Mouse (Mus musculus) forebrain, embryonic 14.5 days (tissue): Measurements from ENCODE around the gene Tfpi2. TPM values are rescaled to one million over a fixed set of nuclear protein-coding genes. Genes with fewer than 3 reads are reported as not detected.
A peak's percentile ranks its signal among the peaks of the same experiment; 100 is the strongest.

Experiments
- ATAC-seq: fragments of 200-750 bp; cut with Nextera tagmentation; 2 replicates; pipeline ENCODE4 v1.8.0; 2017; ENCODE audit warnings: mild to moderate bottlenecking, moderate library complexity
- DNase-seq: peaks from one replicate; pipeline ENCODE4 v3.0.0-alpha.2; 2015; ENCODE audit warnings: low spot score
- H3K27ac ChIP-seq: fragments of 300-500 bp; sonication (generic); 2 replicates; pipeline ENCODE4 v1.5.1; 2014; ENCODE audit warnings: low read depth, mild to moderate bottlenecking, control low read depth, low read length, moderate library complexity
- H3K27me3 ChIP-seq: fragments of 300-500 bp; sonication (generic); replicated peaks from 2 replicates; pipeline ENCODE4 v1.6.1; 2014; ENCODE audit warnings: low read length, control low read depth, mixed read lengths; ENCODE audit not compliant: control insufficient read depth, insufficient read depth
- H3K36me3 ChIP-seq: fragments of 300-500 bp; sonication (generic); 2 replicates; pipeline ENCODE4 v1.6.1; 2014; ENCODE audit warnings: low read length, control low read depth; ENCODE audit not compliant: control insufficient read depth, insufficient read depth
- H3K4me1 ChIP-seq: fragments of 300-500 bp; sonication (generic); 2 replicates; pipeline ENCODE4 v1.6.1; 2014; ENCODE audit warnings: antibody characterized with exemption, low read length, control low read depth; ENCODE audit not compliant: control insufficient read depth, insufficient read depth
- H3K4me2 ChIP-seq: fragments of 300-500 bp; sonication (generic); 2 replicates; pipeline ENCODE4 v1.6.1; 2014; ENCODE audit warnings: mild to moderate bottlenecking, control low read depth, low read length
- H3K4me3 ChIP-seq: fragments of 300-500 bp; sonication (generic); 2 replicates; pipeline ENCODE4 v1.5.1; 2014; ENCODE audit warnings: low read depth, low read length, control low read depth
- H3K9ac ChIP-seq: fragments of 300-500 bp; sonication (generic); 2 replicates; pipeline ENCODE4 v1.6.1; 2014; ENCODE audit warnings: mild to moderate bottlenecking, low read length, control low read depth, moderate library complexity
- H3K9me3 ChIP-seq: fragments of 300-500 bp; sonication (generic); replicated peaks from 2 replicates; pipeline ENCODE4 v1.6.1; 2016; ENCODE audit warnings: low read length, control low read depth, mixed read lengths; ENCODE audit not compliant: control insufficient read depth
- WGBS: fragments of 180-500 bp; shearing (Covaris S2); extraction: QIAGEN DNeasy Blood & Tissue Kit; methylation state at CpG from one replicate; pipeline ENCODE4 v1.1.7; 2014; 5-methylcytosine and 5-hydroxymethylcytosine counted together
- polyA plus RNA-seq: library from polyadenylated mRNA; unstranded; fragments of >200 nt; fragmentation: Nextera tagmentation; extraction: Ambion mirVana; gene quantifications from 2 replicates; pipeline ENCODE4 v1.2.1, GENCODE M21; 2014

Tfpi2 gene
- polyA plus RNA-seq, 1 experiment from 2014 or later: 0.39 TPM

GRCm38 (mm10) chr6:4000716-4001115, 12.0 kb upstream of the Tfpi2 start:
- Histone ChIP-seq H3K27ac (no peak overlapping the region), H3K9ac (no peak overlapping the region), H3K9me3 (no peaks in the 10 kb centered on the region), H3K4me2 (no peak overlapping the region), H3K4me3 (no peak overlapping the region), H3K4me1 (no peaks in the 10 kb centered on the region; the same call in 1 of the 2 replicates), H3K27me3 (no peaks in the 10 kb centered on the region), H3K36me3 (no peaks in the 10 kb centered on the region)
- DNase-seq: no peak
- WGBS: 81% methylated on average over 3 of the region's 3 CpGs
- ATAC-seq: no peak

GRCm38 (mm10) chr6:3999296-3999695, 10.6 kb upstream of the Tfpi2 start:
- H3K36me3 ChIP-seq: no peaks in the 10 kb centered on the region
- 66% methylated on average over 6 of the region's 6 CpGs for WGBS
- no peak overlapping the region for H3K4me2 ChIP-seq
- H3K4me1 ChIP-seq: no peaks in the 10 kb centered on the region; the same call in 1 of the 2 replicates
- H3K4me3 ChIP-seq: no peak overlapping the region
- no peaks in the 10 kb centered on the region for H3K27me3 ChIP-seq
- no peak overlapping the region for H3K9ac ChIP-seq
- DNase-seq (peak; percentile 1), ATAC-seq (no peak)
- no peak overlapping the region for H3K27ac ChIP-seq
- H3K9me3 ChIP-seq: no peaks in the 10 kb centered on the region

GRCm38 (mm10) chr6:3998089-3998488, 9.4 kb upstream of the Tfpi2 start:
- no peak overlapping the region for H3K4me2 ChIP-seq
- ATAC-seq: no peak
- WGBS: 88% methylated on average over 4 of the region's 4 CpGs
- no peaks in the 10 kb centered on the region for H3K27me3 ChIP-seq
- no peak overlapping the region for H3K27ac ChIP-seq
- H3K4me3 ChIP-seq: no peak overlapping the region
- H3K9ac ChIP-seq: no peak overlapping the region
- H3K36me3 ChIP-seq: no peaks in the 10 kb centered on the region
- no peaks in the 10 kb centered on the region for H3K9me3 ChIP-seq
- no peaks in the 10 kb centered on the region for H3K4me1 ChIP-seq
- no peak for DNase-seq

- WGBS: 77% methylated on average over 6 of the region's 6 CpGs
- no peak within 1 kb of the TSS for H3K4me2 ChIP-seq
- H3K9ac ChIP-seq: no peak within 1 kb of the TSS
- H3K27ac ChIP-seq: no peak within 1 kb of the TSS
- no peaks in the 10 kb centered on the region for H3K9me3 ChIP-seq
- H3K36me3 ChIP-seq: no peaks in the 10 kb centered on the region
- DNase-seq (no peak), ATAC-seq (no peak)
- no peaks in the 10 kb centered on the region for H3K27me3 ChIP-seq
- H3K4me1 ChIP-seq: no peaks in the 10 kb centered on the region
- no peak within 1 kb of the TSS for H3K4me3 ChIP-seq
These were observed 4.8 kb upstream of the Tfpi2 start, which contains the start of gene Gngt1 for GRCm38 (mm10) chr6:3993492-3993891. Gene Gngt1, plus strand, starts transcription at chr6:3993792.

- DNase-seq: no peak
- H3K9ac ChIP-seq: no peak overlapping the region
- H3K4me3 ChIP-seq: no peak overlapping the region
- H3K9me3 ChIP-seq: no peaks in the 10 kb centered on the region
- H3K27me3 ChIP-seq: no peaks in the 10 kb centered on the region
- WGBS: 90% methylated on average over 5 of the region's 5 CpGs
- H3K36me3 ChIP-seq: no peaks in the 10 kb centered on the region
- H3K4me2 ChIP-seq: no peak overlapping the region
- no peak for ATAC-seq
- no peaks in the 10 kb centered on the region for H3K4me1 ChIP-seq
- no peak overlapping the region for H3K27ac ChIP-seq
These were observed 5.9 kb downstream of the Tfpi2 start for GRCm38 (mm10) chr6:3982661-3983284.

GRCm38 (mm10) chr6:3973679-3974078, 15.0 kb downstream of the Tfpi2 start:
- DNase-seq (no peak), ATAC-seq (no peak)
- no peak overlapping the region for H3K9ac ChIP-seq
- H3K27ac ChIP-seq: no peak overlapping the region
- no peaks in the 10 kb centered on the region for H3K4me1 ChIP-seq
- no peaks in the 10 kb centered on the region for H3K27me3 ChIP-seq
- no peaks in the 10 kb centered on the region for H3K9me3 ChIP-seq
- H3K4me2 ChIP-seq: no peak overlapping the region
- H3K4me3 ChIP-seq: no peak overlapping the region
- H3K36me3 ChIP-seq: no peaks in the 10 kb centered on the region
- WGBS: 85% methylated on average over 1 of the region's 1 CpGs

GRCm38 (mm10) chr6:3967676-3968626, 20.8 kb downstream of the Tfpi2 start:
- WGBS: 33% methylated on average over 31 of the region's 31 CpGs
- no peak overlapping the region for H3K4me3 ChIP-seq
- peak; percentile 4 for DNase-seq
- H3K4me1 ChIP-seq: no peaks in the 10 kb centered on the region
- no peak for ATAC-seq
- H3K36me3 ChIP-seq: no peaks in the 10 kb centered on the region
- no peak overlapping the region for H3K9ac ChIP-seq
- H3K27me3 ChIP-seq: no peaks in the 10 kb centered on the region
- no peaks in the 10 kb centered on the region for H3K9me3 ChIP-seq
- no peak overlapping the region for H3K27ac ChIP-seq
- 0 out of 2 replicates have a peak overlapping the region, but pooled peaks have one; percentile 24 for H3K4me2 ChIP-seq

GRCm38 (mm10) chr6:3954969-3955368, 33.8 kb downstream of the Tfpi2 start:
- Histone ChIP-seq H3K9ac (no peak overlapping the region), H3K4me1 (no peaks in the 10 kb centered on the region), H3K27me3 (no peaks in the 10 kb centered on the region), H3K4me2 (no peak overlapping the region), H3K27ac (no peak overlapping the region), H3K4me3 (no peak overlapping the region), H3K9me3 (no peaks in the 10 kb centered on the region), H3K36me3 (no peaks in the 10 kb centered on the region)
- whole genome bisulfite sequencing: 56% methylated on average over 4 of the region's 4 CpGs
- ATAC-seq (no peak), DNase-seq (no peak)
